Mouse (Mus musculus) cerebellum, postnatal 25 days (tissue): Measurements from ENCODE around the gene Hist1h2ab.

Experiments used
- DNase-seq, 2 experiments: peaks; one replicate each; pipeline ENCODE4 v3.0.0; 2021; ENCODE audit warnings: mixed read lengths in 2 of 2

Gene Hist1h2ab

GRCm38 (mm10) chr13:23792520-23792919 is 41.6 kb downstream of the Hist1h2ab start:
- DNase-seq, result peak; percentile 15 to 63

- no peak for DNase-seq
These were observed 48.5 kb downstream of the Hist1h2ab start for GRCm38 (mm10) chr13:23799405-23799804.
